Mouse (Mus musculus) G1E (cell line): Measurements from ENCODE around the gene Dguok.

Experiments used
- CTCF ChIP-seq: IDR thresholded peaks from 2 replicates; pipeline ENCODE4 v1.5.1; 2012; ENCODE audit warnings: low read depth, low read length, inconsistent platforms, mixed read lengths
- POLR2AphosphoS5 ChIP-seq: IDR thresholded peaks from 2 replicates; pipeline ENCODE4 v1.6.1; 2012; ENCODE audit warnings: low read depth, low read length, inconsistent platforms; ENCODE audit not compliant: insufficient replicate concordance

DNA sequence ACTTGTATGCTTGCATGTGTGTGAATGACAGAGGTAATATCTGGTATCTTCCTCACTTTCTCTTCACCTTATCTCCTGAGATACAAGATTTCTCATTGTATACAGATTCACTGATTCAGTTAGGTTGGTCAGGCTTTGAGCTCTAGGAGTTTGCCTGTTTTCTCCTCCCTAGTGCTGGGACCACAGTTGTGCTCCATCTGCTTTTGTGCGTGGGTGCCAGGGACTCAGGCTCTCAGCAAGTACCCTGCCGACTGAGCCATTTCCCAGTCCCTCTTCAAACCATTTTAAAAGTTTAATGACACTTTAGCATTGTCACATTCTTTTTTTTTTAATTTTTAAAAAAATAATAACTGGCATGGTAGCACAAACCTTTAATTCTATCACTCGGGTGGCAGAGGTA is 8.4 kb upstream of the Dguok start:
- TF ChIP-seq POLR2AphosphoS5, result no peak
- TF ChIP-seq CTCF, result no peak
